Mouse (Mus musculus) bone marrow, adult 2 months (tissue): ENCODE measurements around the gene Slc30a10.

Source experiments
- CTCF ChIP-seq: fragments of 200-500 bp; IDR thresholded peaks from 2 replicates; pipeline ENCODE4 v1.5.1; 2011; ENCODE audit warnings: low read length, control low read depth; ENCODE audit not compliant: control insufficient read depth, insufficient read depth
- POLR2A ChIP-seq: fragments of 200-500 bp; IDR thresholded peaks from 2 replicates; pipeline ENCODE4 v1.6.1; 2011; ENCODE audit warnings: low read depth, mild to moderate bottlenecking, control low read depth, low read length, borderline replicate concordance; ENCODE audit not compliant: control insufficient read depth

DNA sequence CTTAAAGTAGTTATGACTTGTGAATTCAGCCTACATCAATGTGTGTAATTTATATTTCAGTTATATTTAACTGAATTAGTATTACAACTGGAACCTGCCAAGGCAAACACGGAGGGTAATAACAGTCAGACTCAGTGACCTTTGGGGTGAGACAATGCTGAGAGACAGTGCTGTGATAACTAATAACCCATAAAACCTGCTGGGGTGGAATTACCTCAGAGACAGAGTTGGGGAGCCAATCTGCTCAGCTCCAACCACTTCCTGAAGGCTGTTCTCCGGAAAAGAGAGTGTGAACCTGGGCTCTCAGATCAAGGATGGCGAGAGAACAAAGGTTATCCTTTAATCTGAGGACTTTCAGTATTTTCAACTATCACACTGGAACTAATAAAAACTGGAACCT, 54.4 kb downstream of the Slc30a10 start:
- TF ChIP-seq POLR2A (no peak), CTCF (no peak)
